Comparison of ENCODE assay signal across 12 mouse cellular contexts in genomic region chr5:72182804-72183203, GRCm38 (mm10). TPM values are rescaled to one million over a fixed set of nuclear protein-coding genes. Genes with fewer than 3 reads are reported as not detected.
DNase-seq lines count a peak whose midpoint lies in the region; ATAC-seq and TF ChIP-seq lines count a peak whose summit lies in the region.
"Had no signal": no experiment of that assay in that cellular context is flagged by ENCODE, and none has a peak within 500 bp of the region (broad histone marks: within the 10 kb centered on the region; RNA-seq: fewer than 3 reads in every experiment).

No protein-coding gene starts in this region.

- H3K4me3 ChIP-seq in liver, embryonic 13.5 days (replicated peaks): 0 out of 2 replicates have a peak overlapping the region, but pooled peaks have one; percentile 42
- no peak overlapping the region for H3K4me3 ChIP-seq in midbrain, postnatal 0 days (ENCODE audit: low read depth, low read length)
- H3K4me3 ChIP-seq: embryonic facial prominence, embryonic 10.5 days had no signal

- peak overlapping the region; percentile 89 for H3K27ac ChIP-seq in liver, embryonic 13.5 days
- no peak overlapping the region for H3K27ac ChIP-seq in midbrain, postnatal 0 days (ENCODE audit: low read depth, low read length)
- H3K27ac ChIP-seq: embryonic facial prominence, embryonic 10.5 days had no signal

- no peaks in the 10 kb centered on the region for H3K9me3 ChIP-seq in liver, embryonic 13.5 days (replicated peaks)
- H3K9me3 ChIP-seq in midbrain, postnatal 0 days (ENCODE audit: low read length): no peaks in the 10 kb centered on the region
- H3K9me3 ChIP-seq: embryonic facial prominence, embryonic 10.5 days had no signal

- DNase-seq in adrenal gland, postnatal 36 days: peak; percentile 15 to 23
- DNase-seq in adrenal gland, adult 18-20 months (ENCODE audit: low spot score in 2 of 2): no peak
- DNase-seq in liver, embryonic 13.5 days: peak; percentile 47
- DNase-seq in monocyte, adult 2 months (ENCODE audit: low read depth in 1 of 2, low spot score in 2 of 2): peak; percentile 46 to 62
- DNase-seq in midbrain, postnatal 0 days (ENCODE audit: low spot score): no peak
- no peak for DNase-seq in layer of hippocampus, adult 9-11 months
- DNase-seq in layer of hippocampus, postnatal 10 days (ENCODE audit: low spot score in 2 of 2): no peak
- DNase-seq: gastrocnemius, postnatal 25 days; kidney, adult 9 months; lung, embryonic 14.5 days had no signal

- no peaks in the 10 kb centered on the region for H3K36me3 ChIP-seq in liver, embryonic 13.5 days
- no peaks in the 10 kb centered on the region for H3K36me3 ChIP-seq in midbrain, postnatal 0 days (ENCODE audit: insufficient read depth, low read length)
- H3K36me3 ChIP-seq: embryonic facial prominence, embryonic 10.5 days had no signal

- peaks cover 62% of the 10 kb centered on the region for H3K4me1 ChIP-seq in liver, embryonic 13.5 days (replicated peaks)
- H3K4me1 ChIP-seq in midbrain, postnatal 0 days (ENCODE audit: insufficient read depth, low read length): no peaks in the 10 kb centered on the region

- peak overlapping the region; percentile 45; the same call in 1 of the 2 replicates for H3K9ac ChIP-seq in liver, embryonic 13.5 days
- H3K9ac ChIP-seq in midbrain, postnatal 0 days (replicated peaks; ENCODE audit: low read length, poor library complexity, severe bottlenecking): no peak overlapping the region
- H3K9ac ChIP-seq: lung, embryonic 14.5 days had no signal

- H3K4me2 ChIP-seq in liver, embryonic 13.5 days: peak overlapping the region; percentile 72
- no peak overlapping the region for H3K4me2 ChIP-seq in midbrain, postnatal 0 days (ENCODE audit: low read depth, low read length, poor library complexity, severe bottlenecking)
- H3K4me2 ChIP-seq: lung, embryonic 14.5 days had no signal

- no peaks in the 10 kb centered on the region for H3K27me3 ChIP-seq in liver, embryonic 13.5 days
- H3K27me3 ChIP-seq in midbrain, postnatal 0 days (ENCODE audit: insufficient read depth, low read length): no peaks in the 10 kb centered on the region

- ATAC-seq in activated CD4-positive, CD25-positive, alpha-beta regulatory T cell, adult 4 months: peak; percentile 93
- ATAC-seq in liver, embryonic 13.5 days (ENCODE audit: low read depth): peak; percentile 81
- no peak for ATAC-seq in midbrain, postnatal 0 days (ENCODE audit: low FRiP score)

- WGBS in liver, embryonic 13.5 days (ENCODE audit: insufficient replicate concordance): 35% methylated on average over 4 of the region's 4 CpGs
- 87% methylated on average over 4 of the region's 4 CpGs for WGBS in midbrain, postnatal 0 days

- no peak for TF ChIP-seq CTCF in midbrain, postnatal 0 days (IDR thresholded peaks at IDR 0.05)

RNA-seq across cellular contexts. Expression of gene Commd8, which starts 14.8 kb away (rescaled TPM):
- total RNA-seq in adrenal gland, postnatal 36 days (2021): 10 to 100 TPM; 53.1 to 72.2 TPM
- 10 to 100 TPM; 53.5 to 56.1 TPM for total RNA-seq in adrenal gland, adult 18-20 months (2021)
- 100 to 1,000 TPM; 190 to 229 TPM for polyA plus RNA-seq in activated CD4-positive, CD25-positive, alpha-beta regulatory T cell, adult 4 months (2017; shearing (Covaris generic))
- polyA plus RNA-seq in liver, embryonic 13.5 days (2015; fragmentation: Nextera tagmentation; extraction: Ambion mirVana): 78.7 and 98.3 TPM in 2 replicates
- 23.9 and 34.0 TPM in 2 replicates for total RNA-seq in midbrain, postnatal 0 days (2014; rRNA removed)
- 146 and 151 TPM in 2 replicates for polyA plus RNA-seq in midbrain, postnatal 0 days (2015; fragmentation: Nextera tagmentation; extraction: Ambion mirVana)
- total RNA-seq in layer of hippocampus, postnatal 10 days (2021): 10 to 100 TPM; 91.2 to 92.2 TPM

Comparison
In these comparisons a context has a peak if more than half of its experiments do, and no peak if none do; other contexts are left out.
1. DNase-seq: peak in adrenal gland, postnatal 36 days (2 of 2), liver, embryonic 13.5 days (single experiment) and monocyte, adult 2 months (2 of 2); none in adrenal gland, adult 18-20 months (0 of 2), midbrain, postnatal 0 days (single experiment), layer of hippocampus, adult 9-11 months (single experiment) and layer of hippocampus, postnatal 10 days (0 of 2).